Mouse (Mus musculus) testis, adult 2 months (tissue): ENCODE measurements at regions not wholly inside any gene's neighbourhood (a gene's known extent, or its start where the extent isn't known, plus 50 kb on each side); places are given as distances from the start of the nearest gene placed in this dataset.

Source experiments
- H3K27ac ChIP-seq: fragments of 200-500 bp; 2 replicates; pipeline ENCODE4 v1.5.1; 2012; ENCODE audit warnings: low read depth, low read length; ENCODE audit not compliant: control insufficient read depth, insufficient read depth
- H3K27me3 ChIP-seq: fragments of 200-500 bp; 2 replicates; pipeline ENCODE4 v1.6.1; 2012; ENCODE audit warnings: mild to moderate bottlenecking, low read length, moderate library complexity; ENCODE audit not compliant: control insufficient read depth, insufficient read depth
- H3K36me3 ChIP-seq: fragments of 200-500 bp; 2 replicates; pipeline ENCODE4 v1.6.1; 2012; ENCODE audit warnings: mild to moderate bottlenecking, low read length; ENCODE audit not compliant: control insufficient read depth, insufficient read depth
- H3K4me1 ChIP-seq: fragments of 200-500 bp; 2 replicates; pipeline ENCODE4 v1.6.1; 2012; ENCODE audit warnings: low read length; ENCODE audit not compliant: control insufficient read depth, insufficient read depth
- H3K4me3 ChIP-seq: fragments of 200-500 bp; 2 replicates; pipeline ENCODE4 v1.5.1; 2012; ENCODE audit warnings: low read depth, mild to moderate bottlenecking, low read length, moderate library complexity, mixed read lengths; ENCODE audit not compliant: control insufficient read depth
- CTCF ChIP-seq: fragments of 200-500 bp; IDR thresholded peaks from 2 replicates; pipeline ENCODE4 v1.5.1; 2012; ENCODE audit warnings: low read depth, mild to moderate bottlenecking, inconsistent platforms, low read length, moderate library complexity; ENCODE audit not compliant: control insufficient read depth, insufficient read depth, insufficient replicate concordance
- POLR2A ChIP-seq: fragments of 200-500 bp; IDR thresholded peaks from 2 replicates; pipeline ENCODE4 v1.6.1; 2012; ENCODE audit warnings: low read depth, mild to moderate bottlenecking, inconsistent platforms, low read length, moderate library complexity; ENCODE audit not compliant: control insufficient read depth

DNA sequence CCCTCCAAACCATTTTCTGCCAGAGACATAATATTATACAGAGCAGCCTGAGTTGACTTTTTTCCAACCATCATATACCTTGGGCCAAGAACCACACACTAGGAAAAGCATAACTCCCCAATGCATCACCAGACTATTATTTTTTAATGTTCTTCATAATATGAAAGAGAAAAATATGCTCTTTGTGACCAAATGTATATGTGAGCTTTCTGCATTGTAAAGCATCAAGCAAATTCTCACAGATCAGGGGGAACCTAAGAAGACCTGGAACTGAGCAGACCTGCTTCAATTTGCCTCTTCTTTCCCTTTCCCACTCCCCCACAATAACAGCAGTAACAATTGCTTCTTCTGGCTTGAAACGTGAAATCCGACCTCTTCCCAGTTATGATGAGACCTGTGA, 407.6 kb downstream of the Atp6ap1l start:
- H3K4me3 ChIP-seq = no peak overlapping the region
- no peaks in the 10 kb centered on the region for H3K4me1 ChIP-seq
- H3K36me3 ChIP-seq = no peaks in the 10 kb centered on the region
- no peak overlapping the region for H3K27ac ChIP-seq
- no peaks in the 10 kb centered on the region for H3K27me3 ChIP-seq
- no peak for TF ChIP-seq CTCF
- TF ChIP-seq POLR2A = no peak

DNA sequence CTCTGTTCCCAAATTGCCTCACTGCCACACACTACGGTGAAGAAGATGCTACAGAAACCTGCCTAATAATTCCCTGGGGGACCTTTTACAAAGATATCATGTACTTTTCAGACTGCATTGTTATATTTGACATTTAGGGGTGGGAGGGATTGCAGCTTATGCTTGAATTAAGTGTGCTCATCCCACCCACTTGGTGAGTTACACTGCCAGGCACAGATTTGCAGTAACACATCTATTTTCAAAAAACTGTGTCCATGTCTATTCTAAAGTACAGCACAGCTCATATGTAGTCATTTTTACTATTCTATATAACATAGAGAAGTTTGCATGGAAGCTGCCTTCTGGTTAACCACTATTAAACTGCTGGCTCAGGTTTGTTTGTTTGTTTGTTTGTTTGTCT, 404.3 kb upstream of the Xrcc4 start:
- Histone ChIP-seq H3K27me3 (no peaks in the 10 kb centered on the region), H3K4me3 (no peak overlapping the region), H3K36me3 (no peaks in the 10 kb centered on the region), H3K27ac (no peak overlapping the region), H3K4me1 (no peaks in the 10 kb centered on the region)
- no peak for TF ChIP-seq CTCF
- TF ChIP-seq POLR2A = no peak

DNA sequence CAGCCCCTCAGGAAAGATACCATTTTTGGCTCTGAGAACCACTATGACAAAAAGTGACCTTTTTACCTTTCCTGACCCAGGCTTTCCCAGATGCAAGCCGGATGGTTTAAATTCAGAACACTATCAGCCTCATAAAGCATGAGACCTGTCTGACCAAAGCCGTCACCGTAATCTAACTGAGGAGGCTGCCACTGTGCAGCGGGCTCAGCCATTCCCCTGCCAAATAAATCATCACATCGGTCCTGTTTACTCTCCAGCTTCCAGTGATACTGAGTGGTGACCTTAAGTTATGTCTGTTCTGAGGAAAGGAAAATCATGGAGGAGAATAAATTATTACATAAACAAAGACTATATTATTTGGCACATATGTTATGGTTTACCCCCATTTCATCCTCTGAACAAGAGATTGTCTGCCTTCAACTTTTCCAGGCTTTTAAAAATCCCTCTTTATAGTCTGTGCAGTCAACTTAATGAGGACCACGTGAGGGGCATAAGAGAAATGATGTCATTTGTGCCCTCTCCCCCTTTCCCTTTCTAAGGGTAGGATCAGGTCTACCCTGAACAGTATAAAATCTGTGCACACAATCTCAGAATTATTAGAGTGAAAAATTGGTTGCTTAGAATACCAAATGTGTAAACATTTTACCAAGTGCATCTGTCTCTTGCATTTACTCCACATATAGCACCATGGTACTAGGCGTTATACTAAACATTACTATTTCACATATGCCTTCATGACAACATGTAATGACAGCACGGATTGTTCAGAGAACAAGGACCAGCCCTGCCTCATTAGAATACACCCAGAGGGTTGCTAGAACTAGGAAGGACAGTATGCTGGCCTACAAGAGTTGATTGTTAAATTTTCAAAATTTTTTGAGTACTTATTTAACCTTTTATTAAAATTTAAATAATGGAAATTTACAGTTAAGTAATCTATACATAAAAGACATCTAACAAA, 401.9 kb upstream of the Xrcc4 start:
- TF ChIP-seq CTCF (no peak), POLR2A (no peak)
- no peak overlapping the region for H3K27ac ChIP-seq

DNA sequence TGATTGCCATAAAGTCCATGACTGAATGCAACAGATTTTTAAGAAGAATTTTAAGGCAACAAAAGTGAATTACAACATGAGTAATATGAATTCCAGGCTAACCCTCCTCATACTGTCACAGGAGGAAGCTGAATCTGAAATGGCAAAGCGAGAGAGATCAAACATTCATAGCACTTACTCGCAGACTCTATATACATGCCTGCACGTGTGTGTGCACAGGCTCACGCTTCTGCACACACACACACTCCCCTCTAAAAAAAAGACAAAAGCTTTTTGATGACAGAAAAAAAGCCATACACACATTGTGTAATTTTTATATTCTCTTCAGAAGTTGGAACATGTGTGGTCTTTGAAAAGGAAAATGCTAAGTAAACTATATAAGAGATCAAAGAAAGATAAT, 391.1 kb upstream of the Xrcc4 start:
- TF ChIP-seq CTCF = no peak
- TF ChIP-seq POLR2A = no peak

More for the DNA sequence above, 401.9 kb upstream of the Xrcc4 start:
- Histone ChIP-seq H3K4me3 (no peak overlapping the region), H3K27me3 (no peaks in the 10 kb centered on the region), H3K36me3 (no peaks in the 10 kb centered on the region), H3K4me1 (no peaks in the 10 kb centered on the region)

DNA sequence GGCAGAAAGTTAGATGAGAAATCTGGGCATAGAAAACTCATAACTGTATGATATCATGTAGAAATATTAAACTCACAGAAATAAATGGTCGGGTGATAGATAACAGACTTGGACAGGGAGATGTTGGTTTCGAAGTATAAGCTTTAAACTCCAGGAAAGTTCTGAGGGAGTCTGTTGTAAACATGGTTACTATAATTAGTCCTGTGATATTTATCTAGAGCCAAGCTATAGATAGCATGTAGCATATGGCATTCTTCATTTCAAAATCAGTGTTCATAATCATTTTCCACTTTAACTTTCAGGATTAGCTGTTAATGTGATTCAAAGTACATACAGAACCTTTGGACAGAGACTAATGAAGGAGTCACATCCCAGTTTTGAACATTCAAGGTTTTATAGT, 387.5 kb upstream of the Xrcc4 start:
- Histone ChIP-seq H3K4me1 (no peaks in the 10 kb centered on the region), H3K27me3 (no peaks in the 10 kb centered on the region), H3K27ac (no peak overlapping the region), H3K36me3 (no peaks in the 10 kb centered on the region), H3K4me3 (no peak overlapping the region)
- TF ChIP-seq CTCF (no peak), POLR2A (no peak)

More for the DNA sequence above, 391.1 kb upstream of the Xrcc4 start:
- Histone ChIP-seq H3K4me3 (no peak overlapping the region), H3K27me3 (no peaks in the 10 kb centered on the region), H3K36me3 (no peaks in the 10 kb centered on the region), H3K4me1 (no peaks in the 10 kb centered on the region), H3K27ac (no peak overlapping the region)

DNA sequence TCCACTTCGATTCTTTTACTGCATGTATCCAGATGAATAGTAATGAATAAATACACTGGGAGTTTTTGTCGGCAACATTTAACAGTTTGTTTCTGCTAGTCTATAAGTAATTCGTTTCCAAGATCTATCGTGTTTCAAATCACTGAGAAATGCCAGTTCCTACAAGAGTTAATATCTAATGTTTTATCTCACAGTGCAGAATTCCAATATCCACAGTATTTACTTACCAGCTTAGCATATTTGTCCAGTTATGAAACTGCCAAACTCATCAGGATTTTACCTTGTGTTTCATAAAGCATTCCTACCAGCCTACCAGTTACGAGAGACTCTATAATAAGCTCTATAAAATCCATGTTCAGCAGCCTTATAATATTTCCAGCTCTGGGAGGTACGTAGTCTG, 385.1 kb upstream of the Xrcc4 start:
- H3K27me3 ChIP-seq = no peaks in the 10 kb centered on the region
- H3K27ac ChIP-seq = no peak overlapping the region
- no peaks in the 10 kb centered on the region for H3K36me3 ChIP-seq
- H3K4me1 ChIP-seq = no peaks in the 10 kb centered on the region
- no peak overlapping the region for H3K4me3 ChIP-seq
- TF ChIP-seq POLR2A (no peak), CTCF (no peak)

DNA sequence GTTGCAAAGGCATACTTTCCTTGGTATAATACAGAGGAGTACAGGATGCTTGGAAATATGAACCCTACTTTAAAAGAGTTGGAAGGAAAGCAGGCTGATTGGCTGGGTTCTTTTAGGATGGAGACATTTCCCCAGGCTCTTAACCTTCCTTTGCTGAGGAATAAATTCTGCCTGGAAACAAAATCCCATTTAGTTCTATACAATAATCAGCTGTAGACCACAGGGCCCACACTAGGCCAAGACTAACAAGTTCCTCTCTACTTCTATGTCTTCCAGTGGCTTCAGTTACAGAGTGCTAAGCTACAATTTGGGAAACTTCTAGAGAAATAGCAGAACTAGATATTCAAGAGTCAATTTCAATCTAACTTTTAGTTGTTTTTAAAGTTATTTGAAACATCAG, 384.6 kb upstream of the Xrcc4 start:
- TF ChIP-seq CTCF (no peak), POLR2A (no peak)
- Histone ChIP-seq H3K4me3 (no peak overlapping the region), H3K36me3 (no peaks in the 10 kb centered on the region), H3K27me3 (no peaks in the 10 kb centered on the region), H3K4me1 (no peaks in the 10 kb centered on the region), H3K27ac (no peak overlapping the region)
